Mouse (Mus musculus) liver, embryonic 14.5 days (tissue): Measurements from ENCODE around the gene Igfbpl1.

Experiments
- CTCF ChIP-seq: IDR thresholded peaks from 2 replicates; pipeline ENCODE4 v1.5.1; 2016; ENCODE audit warnings: antibody characterized with exemption, low read depth, control low read depth
- EP300 ChIP-seq: IDR thresholded peaks from 2 replicates; pipeline ENCODE4 v1.6.1; 2016; ENCODE audit warnings: antibody characterized with exemption, low read depth

GRCm38 (mm10) chr4:45769791-45770637 lies 56.7 kb downstream of the Igfbpl1 start:
- TF ChIP-seq EP300 (no peak), CTCF (no peak)
